Mouse (Mus musculus) CH12.LX (cell line): ENCODE data around the gene Lrp6.

Experiments used
- CHD1 ChIP-seq: IDR thresholded peaks from 2 replicates; pipeline ENCODE4 v1.6.1; 2012; ENCODE audit warnings: low read depth, low read length, improper control_type of control experiment, inconsistent platforms
- CTCF ChIP-seq, 2 experiments: IDR thresholded peaks in 1 of 2; conservative IDR thresholded peaks in 1 of 2; 2 replicates each; pipeline ENCODE4 v1.5.1; 2011 to 2012; ENCODE audit warnings: low read depth in 2 of 2, low read length in 2 of 2, improper control_type of control experiment in 1 of 2, inconsistent platforms in 1 of 2, mild to moderate bottlenecking in 1 of 2, moderate library complexity in 1 of 2
- EP300 ChIP-seq: IDR thresholded peaks from 2 replicates; pipeline ENCODE4 v1.6.1; 2011; ENCODE audit warnings: low read length, improper control_type of control experiment
- GABPA ChIP-seq: IDR thresholded peaks from 2 replicates; pipeline ENCODE4 v1.6.1; 2012; ENCODE audit warnings: low read depth, low read length, improper control_type of control experiment, inconsistent platforms; ENCODE audit not compliant: insufficient replicate concordance
- ZC3H11A ChIP-seq: IDR thresholded peaks from 2 replicates; pipeline ENCODE4 v1.6.1; 2012; ENCODE audit warnings: low read depth, mild to moderate bottlenecking, inconsistent platforms, low read length, improper control_type of control experiment

DNA sequence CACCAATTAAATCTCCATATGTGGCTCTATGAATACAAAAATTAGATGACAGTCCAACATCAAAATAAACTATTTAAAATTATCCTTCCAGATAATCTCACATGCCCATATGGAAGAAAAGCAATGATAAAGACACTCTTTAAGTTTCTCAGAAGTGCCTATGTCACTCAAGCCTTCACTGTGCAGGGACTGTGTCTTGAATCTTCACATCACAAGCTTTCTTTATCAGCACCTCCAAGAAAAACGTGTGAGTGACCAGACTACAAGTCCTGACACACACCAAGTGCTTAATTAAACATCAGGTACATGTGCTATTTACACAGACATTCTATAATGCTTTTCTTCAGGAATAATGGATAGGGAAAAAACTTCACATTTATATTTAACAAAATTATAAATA, 34.8 kb downstream of the Lrp6 start:
- TF ChIP-seq GABPA (no peak), EP300 (no peak), CTCF (conservative IDR thresholded peaks at IDR 0.05 in 1 of 2, IDR thresholded peaks at IDR 0.05 in 1 of 2; ENCODE audit: low read depth in 2 of 2, low read length in 2 of 2) (no peak), CHD1 (no peak), ZC3H11A (no peak)
